Mouse (Mus musculus) stomach, postnatal 0 days (tissue): Measurements from ENCODE around the gene Gpld1. TPM values are rescaled to one million over a fixed set of nuclear protein-coding genes. Genes with fewer than 3 reads are reported as not detected.

Experiments used
- ATAC-seq: fragments of 200-750 bp; cut with Nextera tagmentation; 2 replicates; pipeline ENCODE4 v1.8.0; 2017; ENCODE audit not compliant: low FRiP score, low TSS enrichment
- DNase-seq: peaks from one replicate; pipeline ENCODE4 v3.0.0-alpha.2; 2016; ENCODE audit warnings: low spot score
- H3K27ac ChIP-seq: fragments of 300-500 bp; sonication (generic); replicated peaks from 2 replicates; pipeline ENCODE4 v1.5.1; 2014; ENCODE audit warnings: mild to moderate bottlenecking, control low read depth
- H3K27me3 ChIP-seq: fragments of 300-500 bp; sonication (generic); 2 replicates; pipeline ENCODE4 v1.6.1; 2014; ENCODE audit warnings: low read length; ENCODE audit not compliant: control insufficient read depth, insufficient read depth
- H3K36me3 ChIP-seq: fragments of 300-500 bp; sonication (generic); 2 replicates; pipeline ENCODE4 v1.6.1; 2014; ENCODE audit warnings: low read length, mixed read lengths; ENCODE audit not compliant: control insufficient read depth, insufficient read depth
- H3K4me1 ChIP-seq: fragments of 300-500 bp; sonication (generic); replicated peaks from 2 replicates; pipeline ENCODE4 v1.6.1; 2014; ENCODE audit warnings: antibody characterized with exemption; ENCODE audit not compliant: control insufficient read depth, insufficient read depth
- H3K4me2 ChIP-seq: fragments of 300-500 bp; sonication (generic); replicated peaks from 2 replicates; pipeline ENCODE4 v1.6.1; 2014; ENCODE audit warnings: low read depth, mild to moderate bottlenecking, control low read depth, moderate library complexity
- H3K4me3 ChIP-seq: fragments of 300-500 bp; sonication (generic); 2 replicates; pipeline ENCODE4 v1.5.1; 2014; ENCODE audit warnings: low read depth, low read length, control low read depth
- H3K9ac ChIP-seq: fragments of 300-500 bp; sonication (generic); 2 replicates; pipeline ENCODE4 v1.6.1; 2014; ENCODE audit warnings: mild to moderate bottlenecking, low read length, control low read depth, mixed read lengths
- H3K9me3 ChIP-seq: fragments of 300-500 bp; sonication (generic); 2 replicates; pipeline ENCODE4 v1.6.1; 2016; ENCODE audit warnings: low read length; ENCODE audit not compliant: control insufficient read depth
- CTCF ChIP-seq: IDR thresholded peaks from 2 replicates; pipeline ENCODE4 v1.5.1; 2016; ENCODE audit warnings: antibody characterized with exemption, low read depth, mild to moderate bottlenecking, moderate library complexity
- EP300 ChIP-seq: optimal IDR thresholded peaks from 2 replicates; pipeline ENCODE3; 2016; ENCODE audit warnings: antibody characterized with exemption
- WGBS: fragments of 180-500 bp; shearing (Covaris S2); extraction: QIAGEN DNeasy Blood & Tissue Kit; methylation state at CpG from one replicate; pipeline ENCODE4 v1.1.7; 2014; 5-methylcytosine and 5-hydroxymethylcytosine counted together
- polyA plus RNA-seq: library from polyadenylated mRNA; unstranded; fragments of >200 nt; fragmentation: Nextera tagmentation; extraction: Ambion mirVana; gene quantifications from 2 replicates; pipeline ENCODE4 v1.2.1, GENCODE M21; 2015

Gpld1 gene
- polyA plus RNA-seq, 1 experiment from 2014 or later: 26.0 TPM

- Histone ChIP-seq H3K27ac (no peak overlapping the region), H3K4me2 (0 out of 2 replicates have a peak overlapping the region, but pooled peaks have one; percentile 75), H3K4me1 (no peaks in the 10 kb centered on the region), H3K36me3 (no peaks in the 10 kb centered on the region), H3K4me3 (no peak overlapping the region), H3K27me3 (no peaks in the 10 kb centered on the region), H3K9me3 (no peaks in the 10 kb centered on the region), H3K9ac (no peak overlapping the region)
- WGBS: 35% methylated on average over 9 of the region's 9 CpGs
- peak; percentile 63 for ATAC-seq
- peak; percentile 87 for TF ChIP-seq CTCF
- no peak for TF ChIP-seq EP300
- DNase-seq: peak; percentile 79
These were observed 4.3 kb upstream of the Gpld1 start for GRCm38 (mm10) chr13:24938683-24939082.

- 84% methylated on average over 9 of the region's 9 CpGs for WGBS
- no peak for DNase-seq
- no peak for ATAC-seq
These were observed 3.5 kb upstream of the Gpld1 start for GRCm38 (mm10) chr13:24939472-24939871.

GRCm38 (mm10) chr13:24943303-24943702 lies 351 bp downstream of the Gpld1 start:
- Histone ChIP-seq H3K27me3 (no peaks in the 10 kb centered on the region), H3K4me2 (no peak overlapping the region), H3K27ac (no peak overlapping the region), H3K36me3 (no peaks in the 10 kb centered on the region), H3K9me3 (no peaks in the 10 kb centered on the region), H3K4me1 (no peaks in the 10 kb centered on the region), H3K9ac (no peak overlapping the region), H3K4me3 (no peak overlapping the region)
- 59% methylated on average over 8 of the region's 8 CpGs for WGBS
- DNase-seq (no peak), ATAC-seq (no peak)
- TF ChIP-seq EP300: no peak
- no peak for TF ChIP-seq CTCF

More at GRCm38 (mm10) chr13:24939472-24939871, 3.5 kb upstream of the Gpld1 start:
- Histone ChIP-seq H3K27ac (no peak overlapping the region), H3K4me2 (no peak overlapping the region), H3K9me3 (no peaks in the 10 kb centered on the region), H3K9ac (no peak overlapping the region), H3K4me1 (no peaks in the 10 kb centered on the region), H3K27me3 (no peaks in the 10 kb centered on the region), H3K4me3 (no peak overlapping the region), H3K36me3 (no peaks in the 10 kb centered on the region)
- TF ChIP-seq EP300: no peak
- TF ChIP-seq CTCF: no peak

- Histone ChIP-seq H3K27ac (no peak overlapping the region), H3K27me3 (no peaks in the 10 kb centered on the region), H3K4me1 (no peaks in the 10 kb centered on the region), H3K9ac (no peak overlapping the region), H3K36me3 (no peaks in the 10 kb centered on the region), H3K4me2 (no peak overlapping the region), H3K9me3 (no peaks in the 10 kb centered on the region), H3K4me3 (no peak overlapping the region)
- TF ChIP-seq EP300 (no peak), CTCF (no peak)
- DNase-seq: no peak
- 19% methylated on average over 4 of the region's 4 CpGs for WGBS
- peak; percentile 26; the same call in 1 of the 2 replicates for ATAC-seq
These were observed 2.6 kb downstream of the Gpld1 start for GRCm38 (mm10) chr13:24945567-24945966.

GRCm38 (mm10) chr13:24947158-24947557 lies 4.2 kb downstream of the Gpld1 start:
- DNase-seq (no peak), ATAC-seq (no peak)
- Histone ChIP-seq H3K27me3 (no peaks in the 10 kb centered on the region), H3K4me2 (no peak overlapping the region), H3K4me1 (no peaks in the 10 kb centered on the region), H3K4me3 (no peak overlapping the region), H3K9ac (no peak overlapping the region), H3K27ac (no peak overlapping the region), H3K36me3 (no peaks in the 10 kb centered on the region), H3K9me3 (no peaks in the 10 kb centered on the region)
- WGBS: 55% methylated on average over 5 of the region's 5 CpGs
- TF ChIP-seq EP300: no peak
- TF ChIP-seq CTCF: no peak

- TF ChIP-seq EP300: no peak
- no peak for TF ChIP-seq CTCF
These were observed 5.9 kb downstream of the Gpld1 start for GRCm38 (mm10) chr13:24948870-24949269.

More at GRCm38 (mm10) chr13:24948870-24949269, 5.9 kb downstream of the Gpld1 start:
- Histone ChIP-seq H3K4me1 (no peaks in the 10 kb centered on the region), H3K27me3 (no peaks in the 10 kb centered on the region), H3K4me2 (no peak overlapping the region), H3K36me3 (no peaks in the 10 kb centered on the region), H3K27ac (no peak overlapping the region), H3K4me3 (no peak overlapping the region), H3K9ac (no peak overlapping the region), H3K9me3 (no peaks in the 10 kb centered on the region)
- no peak for DNase-seq
- WGBS: 81% methylated on average over 6 of the region's 6 CpGs
- ATAC-seq: no peak
